Mouse (Mus musculus): Measurements from ENCODE around the gene Fam234b.

DNA sequence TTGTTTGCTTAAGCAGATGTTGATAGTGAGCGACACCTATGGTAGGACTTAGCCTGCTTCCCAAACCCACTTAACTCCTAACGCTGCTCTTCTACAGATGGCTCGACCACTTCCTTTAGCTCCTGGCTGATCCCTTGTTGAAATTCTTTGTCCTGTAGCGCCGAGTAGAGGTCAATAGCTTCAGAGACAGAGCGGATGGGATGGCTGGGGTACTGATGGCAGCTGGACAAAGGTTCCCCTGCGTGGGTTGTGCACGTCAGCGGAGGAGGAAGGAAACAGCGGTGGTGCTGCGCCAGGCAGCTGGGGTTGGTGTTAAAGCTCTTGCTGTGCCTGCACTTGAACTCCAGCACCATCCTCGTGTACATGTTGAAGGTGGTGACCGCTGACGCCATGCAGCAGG, 39.5 kb downstream of the Fam234b start:
- no peak for TF ChIP-seq CTCF (IDR thresholded peaks at IDR 0.05; ENCODE audit: low read depth, low read length)
- no peak for TF ChIP-seq EP300 (IDR thresholded peaks at IDR 0.05; ENCODE audit: insufficient read depth, low read depth, low read length)
- no peak for TF ChIP-seq POLR2A (IDR thresholded peaks at IDR 0.05; ENCODE audit: insufficient read depth, low read length)
